Mouse (Mus musculus) right cerebral cortex, postnatal 14 days (tissue): Measurements from ENCODE around the gene Ncam1.

ENCODE experiments used
- DNase-seq: peaks from one replicate; pipeline ENCODE4 v3.0.0; 2022

Ncam1 gene

DNA sequence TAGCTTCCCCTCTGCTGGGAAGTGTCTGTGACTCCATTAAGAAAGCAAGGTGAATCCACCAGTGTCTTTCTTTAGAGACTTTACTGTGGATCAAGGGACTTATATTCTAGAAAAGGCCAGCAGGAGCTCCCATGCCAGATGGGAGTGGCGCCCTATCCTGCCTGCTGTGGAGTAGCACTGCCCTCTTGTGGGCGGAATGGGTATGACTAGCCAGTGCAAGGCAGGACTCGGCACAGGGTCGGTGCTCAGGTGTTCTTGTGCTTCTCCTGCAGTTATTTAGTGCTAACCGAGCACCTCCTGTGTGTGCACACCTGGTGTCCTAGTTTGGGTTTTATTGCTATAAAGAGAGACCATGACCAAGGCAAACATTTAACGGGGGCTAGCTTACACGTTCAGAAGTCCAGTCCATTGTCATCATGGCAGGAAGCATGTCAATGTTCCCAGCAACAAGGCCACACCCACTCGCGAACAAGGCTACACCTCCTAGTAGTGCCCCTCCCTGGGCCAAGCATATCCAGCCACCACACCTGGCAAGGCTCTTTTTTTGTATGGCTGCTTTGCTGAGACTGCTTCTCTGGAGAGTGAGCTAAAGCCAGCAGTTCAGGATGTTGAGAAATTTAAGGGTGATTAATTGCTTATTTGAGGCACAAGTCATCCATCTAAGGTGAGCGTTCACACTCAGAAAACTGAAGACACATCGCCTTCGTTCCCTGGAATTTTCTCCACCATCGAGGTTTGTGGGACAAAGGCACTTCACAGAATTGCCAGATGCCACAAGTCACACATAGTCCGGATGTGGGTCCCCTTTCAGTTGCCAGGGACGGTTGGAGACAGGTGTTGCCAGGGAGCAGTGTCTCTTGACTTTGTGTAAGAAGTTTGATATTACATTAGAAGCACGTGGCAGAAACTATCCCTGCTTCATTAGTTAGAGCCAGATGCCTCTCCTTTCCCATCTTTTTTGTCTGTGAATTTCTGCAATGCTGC lies 309.5 kb downstream of the Ncam1 start:
- peak; percentile 81 for DNase-seq

DNA sequence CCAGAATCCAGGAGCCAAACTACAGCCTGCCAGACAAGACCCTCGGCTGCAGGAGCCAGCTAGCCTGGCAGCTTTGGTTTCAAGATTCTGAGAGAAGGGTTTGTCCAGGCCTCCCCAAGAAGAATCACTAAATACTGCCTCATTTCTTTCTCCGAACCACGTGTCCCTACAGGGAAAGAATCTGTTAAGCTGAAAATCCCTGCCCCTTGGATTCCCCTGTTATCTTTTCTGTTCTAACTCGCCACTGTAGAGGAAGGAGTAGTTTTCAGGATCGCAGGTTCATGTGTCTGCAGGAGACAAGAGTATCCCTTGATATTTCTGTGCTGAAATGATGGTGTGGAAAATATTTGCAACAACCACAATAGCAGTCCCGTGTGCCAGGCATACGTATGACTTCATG lies 310.5 kb downstream of the Ncam1 start:
- DNase-seq: no peak

GRCm38 (mm10) chr9:49487657-49487943 lies 311.1 kb downstream of the Ncam1 start:
- DNase-seq: no peak

- DNase-seq: no peak
These were observed 311.7 kb downstream of the Ncam1 start for GRCm38 (mm10) chr9:49486805-49487656.

GRCm38 (mm10) chr9:49485892-49486311 lies 312.8 kb downstream of the Ncam1 start, which contains the start of gene Ttc12:
Gene Ttc12, minus strand, starts transcription at chr9:49486225.
- DNase-seq: peak; percentile 53

GRCm38 (mm10) chr9:49485250-49485891 lies 313.4 kb downstream of the Ncam1 start:
- no peak for DNase-seq

DNA sequence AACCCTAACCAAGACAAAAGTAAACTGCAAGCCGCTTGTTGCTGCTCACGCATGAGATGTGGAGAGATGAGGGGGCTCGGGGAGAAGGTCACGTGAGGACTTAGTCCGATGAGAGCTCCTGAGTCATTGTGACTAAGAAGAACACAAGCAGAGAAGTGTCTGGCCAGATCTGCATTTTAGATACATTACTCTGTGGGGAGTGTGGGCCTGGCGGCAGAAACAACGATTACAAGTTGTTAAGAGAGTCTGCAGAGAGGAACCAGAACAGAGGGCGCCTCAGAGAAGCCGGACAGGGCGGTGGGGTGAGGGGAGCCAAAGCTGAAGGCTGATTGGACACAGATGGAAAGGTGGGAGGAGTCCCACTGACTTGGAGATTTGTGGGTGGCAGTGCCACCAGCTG lies 315.4 kb downstream of the Ncam1 start:
- no peak for DNase-seq

DNA sequence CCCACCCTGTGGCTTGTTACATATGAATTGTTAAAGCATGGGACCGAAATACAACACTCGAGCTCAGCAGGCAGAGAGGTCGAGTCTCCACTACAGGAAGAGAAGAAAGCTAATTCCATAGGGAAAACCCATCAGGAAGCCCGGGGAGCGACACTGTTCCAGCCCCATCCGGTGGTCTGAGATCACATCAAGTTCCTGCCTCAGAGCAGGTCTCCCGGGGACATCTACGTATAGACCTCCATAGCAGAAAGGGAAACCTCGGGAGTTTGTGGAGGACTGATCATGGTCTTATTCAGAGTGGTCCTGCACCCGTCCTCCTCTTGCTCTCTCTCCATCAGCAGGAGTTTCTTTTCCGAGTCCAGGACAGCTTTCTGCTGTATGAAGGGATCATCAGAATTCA lies 326.6 kb downstream of the Ncam1 start:
- no peak for DNase-seq

DNA sequence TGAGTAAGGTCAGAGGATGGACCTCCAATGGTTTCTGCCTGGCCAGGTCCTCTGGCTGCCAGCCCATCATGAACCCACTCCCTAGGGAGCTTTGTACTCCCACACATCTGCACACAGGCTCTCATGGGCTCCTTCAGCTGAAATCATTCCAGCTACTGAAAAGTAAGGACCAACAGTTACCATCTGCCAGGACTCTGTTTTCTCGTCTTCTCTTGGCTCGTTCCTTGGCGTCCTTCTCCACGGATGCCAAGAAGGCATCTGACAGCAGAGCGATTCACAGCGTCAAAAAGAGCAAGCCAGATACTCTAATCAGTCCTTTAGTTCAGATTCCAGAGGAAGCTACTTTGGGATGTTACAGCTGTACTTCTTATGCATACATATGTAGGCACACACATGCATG lies 327.8 kb downstream of the Ncam1 start:
- no peak for DNase-seq

- DNase-seq: no peak
These were observed 328.7 kb downstream of the Ncam1 start for GRCm38 (mm10) chr9:49470006-49470405.

- DNase-seq: no peak
These were observed 342.6 kb downstream of the Ncam1 start for GRCm38 (mm10) chr9:49456136-49456535.

DNA sequence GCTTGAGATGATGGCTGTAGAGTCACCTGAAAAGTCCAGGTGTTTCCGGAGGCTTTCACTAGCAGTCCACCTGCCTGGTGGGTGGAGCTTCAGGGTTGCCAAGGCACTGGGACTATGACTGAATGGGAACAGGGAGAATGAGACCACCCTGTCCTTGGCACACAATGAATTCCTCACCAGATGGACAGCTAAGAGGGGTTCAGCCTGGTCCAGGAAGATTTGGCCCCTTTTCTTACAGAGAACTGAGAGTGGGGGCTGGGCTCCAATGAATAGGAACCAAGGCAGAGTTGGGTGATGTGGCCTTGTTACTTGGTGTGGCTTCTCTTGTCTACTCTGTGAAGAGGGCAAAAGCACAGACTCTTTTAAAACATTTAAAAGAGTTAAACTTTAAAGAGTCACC lies 346.3 kb downstream of the Ncam1 start:
- no peak for DNase-seq
